27 mouse cellular contexts compared by ENCODE assay signal in the genomic region with DNA sequence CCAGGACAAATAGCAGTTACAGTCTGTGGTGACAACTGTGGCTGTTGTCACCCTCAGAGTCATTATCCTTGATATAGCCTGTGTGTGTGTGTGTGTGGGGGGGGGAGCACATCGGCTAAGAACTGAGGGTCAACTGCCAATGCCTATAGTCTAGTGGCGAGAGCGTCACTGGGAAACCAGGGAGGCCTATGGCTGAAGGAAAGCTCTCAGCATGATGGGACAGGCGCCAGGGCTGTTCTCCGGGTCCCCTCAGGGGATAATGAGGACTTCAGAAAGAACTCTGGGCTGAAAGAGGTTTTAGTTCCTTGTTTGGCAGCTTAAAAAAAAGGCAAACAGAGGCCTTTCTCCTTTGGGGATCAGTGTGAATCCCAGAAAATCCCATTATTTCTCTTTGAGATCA. TPM values are rescaled to one million over a fixed set of nuclear protein-coding genes. Genes with fewer than 3 reads are reported as not detected.
DNase-seq lines count a peak whose midpoint lies in the region; ATAC-seq and TF ChIP-seq lines count a peak whose summit lies in the region.
"Had no signal": no experiment of that assay in that cellular context is flagged by ENCODE, and none has a peak within 500 bp of the region (broad histone marks: within the 10 kb centered on the region; RNA-seq: fewer than 3 reads in every experiment).

No protein-coding gene starts in this region.

- DNase-seq in forebrain, embryonic 11.5 days (ENCODE audit: low spot score), result no peak
- peak; percentile 45 for DNase-seq in midbrain, embryonic 10.5 days (ENCODE audit: low spot score)
- DNase-seq in hindbrain, postnatal 0 days (ENCODE audit: low spot score), result peak; percentile 69
- no peak for DNase-seq in c-Kit-positive CD71-positive TER-119-positive erythroid progenitor cells, embryonic 14.5 days (ENCODE audit: low spot score)
- no peak for DNase-seq in heart, embryonic 10.5 days (ENCODE audit: low spot score)
- DNase-seq: adrenal gland, postnatal 14 days; cerebellum, adult 18-20 months; gastrocnemius, postnatal 14 days; heart, adult 18-20 months; heart, postnatal 36 days; kidney, postnatal 4 days; layer of hippocampus, adult 9-11 months; right cerebral cortex, adult 18-20 months; thymus, postnatal 25 days had no signal

- H3K4me2 ChIP-seq in forebrain, embryonic 12.5 days, result no peak overlapping the region
- H3K4me2 ChIP-seq in forebrain, embryonic 11.5 days (ENCODE audit: low read depth, low read length, severe bottlenecking), result no peak overlapping the region
- no peak overlapping the region for H3K4me2 ChIP-seq in midbrain, embryonic 16.5 days (ENCODE audit: low read length)
- H3K4me2 ChIP-seq in hindbrain, postnatal 0 days (ENCODE audit: low read depth, low read length), result no peak overlapping the region
- H3K4me2 ChIP-seq: limb, embryonic 12.5 days; lung, embryonic 15.5 days had no signal

- no peak for ATAC-seq in forebrain, embryonic 12.5 days (ENCODE audit: low FRiP score)
- no peak for ATAC-seq in forebrain, embryonic 11.5 days (replicated peaks; ENCODE audit: low FRiP score)
- ATAC-seq in midbrain, embryonic 16.5 days, result no peak
- ATAC-seq in hindbrain, postnatal 0 days, result peak; percentile 40; the same call in 1 of the 2 replicates

- peaks cover 32% of the 10 kb centered on the region for H3K4me1 ChIP-seq in forebrain, embryonic 12.5 days
- peaks cover 23% of the 10 kb centered on the region for H3K4me1 ChIP-seq in forebrain, embryonic 11.5 days (replicated peaks; ENCODE audit: control insufficient read depth, insufficient read depth, low read length)
- peaks cover 61% of the 10 kb centered on the region for H3K4me1 ChIP-seq in midbrain, embryonic 10.5 days
- 0 out of 2 replicates have a peak, but pooled peaks cover 4% of the 10 kb centered on the region for H3K4me1 ChIP-seq in midbrain, embryonic 16.5 days (ENCODE audit: control insufficient read depth, insufficient read depth, low read length)
- H3K4me1 ChIP-seq in hindbrain, postnatal 0 days (ENCODE audit: insufficient read depth, low read length), result peaks cover 7% of the 10 kb centered on the region; the same call in 1 of the 2 replicates
- H3K4me1 ChIP-seq in heart, embryonic 10.5 days, result peaks cover 18% of the 10 kb centered on the region
- H3K4me1 ChIP-seq: limb, embryonic 12.5 days; lung, embryonic 15.5 days had no signal

- H3K27me3 ChIP-seq in forebrain, embryonic 12.5 days, result peaks cover 83% of the 10 kb centered on the region
- H3K27me3 ChIP-seq in forebrain, embryonic 11.5 days (ENCODE audit: control insufficient read depth, insufficient read depth, low read length), result peaks cover 17% of the 10 kb centered on the region
- peaks cover 100% of the 10 kb centered on the region for H3K27me3 ChIP-seq in midbrain, embryonic 10.5 days (ENCODE audit: low read depth, poor library complexity, severe bottlenecking)
- H3K27me3 ChIP-seq in midbrain, embryonic 16.5 days (ENCODE audit: control insufficient read depth, insufficient read depth, low read depth, low read length), result peaks cover 7% of the 10 kb centered on the region
- no peaks in the 10 kb centered on the region for H3K27me3 ChIP-seq in hindbrain, postnatal 0 days (ENCODE audit: insufficient read depth, low read length)
- H3K27me3 ChIP-seq in heart, embryonic 10.5 days (ENCODE audit: insufficient read depth, poor library complexity, severe bottlenecking), result peaks cover 97% of the 10 kb centered on the region

- H3K36me3 ChIP-seq in forebrain, embryonic 12.5 days (replicated peaks), result no peaks in the 10 kb centered on the region
- H3K36me3 ChIP-seq in forebrain, embryonic 11.5 days (ENCODE audit: control insufficient read depth, insufficient read depth, low read length), result no peaks in the 10 kb centered on the region
- peaks cover 8% of the 10 kb centered on the region; the same call in 1 of the 2 replicates for H3K36me3 ChIP-seq in midbrain, embryonic 10.5 days
- no peaks in the 10 kb centered on the region for H3K36me3 ChIP-seq in midbrain, embryonic 16.5 days (ENCODE audit: control insufficient read depth, insufficient read depth, low read length)
- H3K36me3 ChIP-seq in hindbrain, postnatal 0 days (ENCODE audit: insufficient read depth, low read length), result no peaks in the 10 kb centered on the region
- H3K36me3 ChIP-seq in heart, embryonic 10.5 days, result no peaks in the 10 kb centered on the region
- H3K36me3 ChIP-seq: limb, embryonic 12.5 days; lung, embryonic 15.5 days had no signal

- H3K9ac ChIP-seq in forebrain, embryonic 12.5 days, result no peak overlapping the region
- H3K9ac ChIP-seq in forebrain, embryonic 11.5 days (ENCODE audit: low read length), result no peak overlapping the region
- H3K9ac ChIP-seq in midbrain, embryonic 16.5 days (ENCODE audit: low read depth, low read length), result no peak overlapping the region
- H3K9ac ChIP-seq in hindbrain, postnatal 0 days (replicated peaks; ENCODE audit: low read length), result no peak overlapping the region
- H3K9ac ChIP-seq: limb, embryonic 12.5 days; liver, embryonic 14.5 days; lung, embryonic 15.5 days had no signal

- WGBS in forebrain, embryonic 12.5 days, result 11% methylated on average over 5 of the region's 5 CpGs
- 17% methylated on average over 5 of the region's 5 CpGs for WGBS in forebrain, embryonic 11.5 days
- 8% methylated on average over 5 of the region's 5 CpGs for WGBS in midbrain, embryonic 10.5 days
- WGBS in midbrain, embryonic 16.5 days, result 17% methylated on average over 5 of the region's 5 CpGs
- WGBS in hindbrain, postnatal 0 days, result 46% methylated on average over 5 of the region's 5 CpGs
- 40% methylated on average over 5 of the region's 5 CpGs for WGBS in heart, embryonic 10.5 days

- no peak overlapping the region for H3K4me3 ChIP-seq in forebrain, embryonic 12.5 days (replicated peaks)
- no peak overlapping the region for H3K4me3 ChIP-seq in forebrain, embryonic 11.5 days (ENCODE audit: low read depth, low read length)
- no peak overlapping the region for H3K4me3 ChIP-seq in midbrain, embryonic 10.5 days
- no peak overlapping the region for H3K4me3 ChIP-seq in midbrain, embryonic 16.5 days (ENCODE audit: low read depth, low read length)
- no peak overlapping the region for H3K4me3 ChIP-seq in hindbrain, postnatal 0 days (ENCODE audit: low read length)
- no peak overlapping the region for H3K4me3 ChIP-seq in heart, embryonic 10.5 days
- H3K4me3 ChIP-seq: erythroblast, embryonic 14.5 days; left cerebral cortex, adult 2 months; limb, embryonic 12.5 days; lung, embryonic 15.5 days had no signal

- TF ChIP-seq CTCF in hindbrain, postnatal 0 days (IDR thresholded peaks at IDR 0.05; ENCODE audit: low read depth), result no peak

- peak overlapping the region; percentile 50; the same call in 1 of the 2 replicates for H3K27ac ChIP-seq in forebrain, embryonic 12.5 days
- H3K27ac ChIP-seq in forebrain, embryonic 11.5 days (ENCODE audit: low read depth, low read length), result no peak overlapping the region
- peak overlapping the region; percentile 80 for H3K27ac ChIP-seq in midbrain, embryonic 10.5 days (replicated peaks)
- no peak overlapping the region for H3K27ac ChIP-seq in midbrain, embryonic 16.5 days (ENCODE audit: low read length)
- no peak overlapping the region for H3K27ac ChIP-seq in hindbrain, postnatal 0 days
- H3K27ac ChIP-seq in heart, embryonic 10.5 days, result no peak overlapping the region
- H3K27ac ChIP-seq: left cerebral cortex, adult 2 months; limb, embryonic 12.5 days; liver, embryonic 14.5 days; lung, embryonic 15.5 days; macrophage had no signal

- peaks cover 7% of the 10 kb centered on the region; the same call in 1 of the 2 replicates for H3K9me3 ChIP-seq in forebrain, embryonic 12.5 days
- H3K9me3 ChIP-seq in forebrain, embryonic 11.5 days (ENCODE audit: control insufficient read depth, low read length), result peaks cover 4% of the 10 kb centered on the region; the same call in 1 of the 2 replicates
- H3K9me3 ChIP-seq in midbrain, embryonic 10.5 days (replicated peaks), result peaks cover 10% of the 10 kb centered on the region
- peaks cover 3% of the 10 kb centered on the region for H3K9me3 ChIP-seq in midbrain, embryonic 16.5 days (replicated peaks; ENCODE audit: control insufficient read depth, low read length, poor library complexity, severe bottlenecking)
- H3K9me3 ChIP-seq in hindbrain, postnatal 0 days (ENCODE audit: low read length), result peaks cover 3% of the 10 kb centered on the region; the same call in 1 of the 2 replicates
- H3K9me3 ChIP-seq in heart, embryonic 10.5 days, result peaks cover 6% of the 10 kb centered on the region; the same call in 1 of the 2 replicates
- H3K9me3 ChIP-seq: lung, embryonic 15.5 days had no signal

RNA-seq across cellular contexts. Expression of a gene that starts 35.9 kb away (rescaled TPM):
- polyA plus RNA-seq in forebrain, embryonic 12.5 days (2016; fragmentation: Nextera tagmentation; extraction: Ambion mirVana), result 0.64 and 0.77 TPM in 2 replicates
- 0.11 and 0.13 TPM in 2 replicates for polyA plus RNA-seq in forebrain, embryonic 11.5 days (2014; fragmentation: Nextera tagmentation; extraction: Ambion mirVana)
- polyA plus RNA-seq in midbrain, embryonic 10.5 days (2016; fragmentation: Nextera tagmentation; extraction: Ambion mirVana), result 1.4 and 1.6 TPM in 2 replicates
- polyA plus RNA-seq in midbrain, embryonic 16.5 days (2015; fragmentation: Nextera tagmentation; extraction: Ambion mirVana), result 0.91 and 0.93 TPM in 2 replicates
- total RNA-seq in hindbrain, postnatal 0 days (2014; rRNA removed), result 0.31 TPM in 1 of 2 replicates, not detected in the other
- 0.54 and 0.75 TPM in 2 replicates for polyA plus RNA-seq in hindbrain, postnatal 0 days (2015; fragmentation: Nextera tagmentation; extraction: Ambion mirVana)
- polyA plus RNA-seq in heart, embryonic 10.5 days (2016; fragmentation: Nextera tagmentation; extraction: Ambion mirVana), result 0.31 and 1.0 TPM in 2 replicates
- total RNA-seq: MEL had no signal

RNA-seq across cellular contexts. Expression of a gene that starts 37.3 kb away (rescaled TPM):
- 16.2 and 19.5 TPM in 2 replicates for polyA plus RNA-seq in forebrain, embryonic 12.5 days (2016; fragmentation: Nextera tagmentation; extraction: Ambion mirVana)
- polyA plus RNA-seq in forebrain, embryonic 11.5 days (2014; fragmentation: Nextera tagmentation; extraction: Ambion mirVana), result 27.6 and 33.2 TPM in 2 replicates
- 33.7 and 34.4 TPM in 2 replicates for polyA plus RNA-seq in midbrain, embryonic 10.5 days (2016; fragmentation: Nextera tagmentation; extraction: Ambion mirVana)
- 2.3 and 3.2 TPM in 2 replicates for polyA plus RNA-seq in midbrain, embryonic 16.5 days (2015; fragmentation: Nextera tagmentation; extraction: Ambion mirVana)
- total RNA-seq in hindbrain, postnatal 0 days (2014; rRNA removed), result 0.14 and 0.42 TPM in 2 replicates
- 0.10 and 0.30 TPM in 2 replicates for polyA plus RNA-seq in hindbrain, postnatal 0 days (2015; fragmentation: Nextera tagmentation; extraction: Ambion mirVana)
- 0.09 and 0.20 TPM in 2 replicates for polyA plus RNA-seq in heart, embryonic 10.5 days (2016; fragmentation: Nextera tagmentation; extraction: Ambion mirVana)
- total RNA-seq: adrenal gland, postnatal 14 days; common myeloid progenitor, adult 5-6 weeks; gastrocnemius, postnatal 14 days; heart, adult 18-20 months; heart, postnatal 36 days; left cerebral cortex, adult 2 months; MEL had no signal
- polyA plus RNA-seq: erythroblast, embryonic 14.5 days; heart, embryonic 14.5 days; intestine, embryonic 14.5 days; kidney, embryonic 14.5 days; limb, embryonic 12.5 days; liver, embryonic 14.5 days; lung, embryonic 15.5 days; macrophage had no signal

Comparison
In these comparisons a context has a peak if more than half of its experiments do, and no peak if none do; other contexts are left out.
1. H3K27ac ChIP-seq: peak in forebrain, embryonic 12.5 days (single experiment) and midbrain, embryonic 10.5 days (single experiment); none in forebrain, embryonic 11.5 days (single experiment), midbrain, embryonic 16.5 days (single experiment), hindbrain, postnatal 0 days (single experiment) and heart, embryonic 10.5 days (single experiment).
2. DNase-seq: peak in midbrain, embryonic 10.5 days (single experiment) and hindbrain, postnatal 0 days (single experiment); none in forebrain, embryonic 11.5 days (single experiment), c-Kit-positive CD71-positive TER-119-positive erythroid progenitor cells, embryonic 14.5 days (single experiment) and heart, embryonic 10.5 days (single experiment).